Mouse (Mus musculus) adrenal gland, postnatal 10 days (tissue): Measurements from ENCODE around the gene Ror1. TPM values are rescaled to one million over a fixed set of nuclear protein-coding genes. Genes with fewer than 3 reads are reported as not detected.

Experiments used
- DNase-seq: peaks from one replicate; pipeline ENCODE4 v3.0.0; 2021; ENCODE audit warnings: mixed read lengths
- total RNA-seq, 2 experiments: library from RNA; stranded (reverse); gene quantifications; 2 replicates each; pipeline ENCODE4 v1.2.3; 2021

Gene Ror1
- total RNA-seq, 2 experiments from 2014 or later, result 5.5 to 6.2 TPM

- peak; percentile 78 for DNase-seq
These were observed 119.0 kb downstream of the Ror1 start for GRCm38 (mm10) chr4:100214324-100215215.

DNA sequence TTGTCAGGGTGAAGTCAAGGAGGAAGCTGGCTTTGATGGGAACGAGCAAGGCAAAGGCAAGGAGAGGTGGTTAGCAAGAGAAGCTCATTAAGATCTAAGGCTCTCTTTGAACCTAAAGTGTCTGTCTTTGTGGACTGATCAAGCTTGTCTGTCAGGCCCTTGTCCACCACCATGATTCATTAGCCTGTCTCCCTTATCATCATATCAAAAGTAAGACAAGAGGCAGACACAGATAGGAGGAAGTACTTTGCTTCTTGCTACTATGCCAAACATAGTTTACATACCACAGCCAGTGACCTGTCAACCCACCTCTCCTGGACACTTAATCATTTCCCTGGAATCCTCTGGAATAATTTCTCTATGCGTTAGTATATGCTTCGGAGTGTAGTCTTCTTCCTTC, 121.0 kb downstream of the Ror1 start:
- no peak for DNase-seq

GRCm38 (mm10) chr4:100219026-100219425, 123.4 kb downstream of the Ror1 start:
- DNase-seq, result no peak

DNA sequence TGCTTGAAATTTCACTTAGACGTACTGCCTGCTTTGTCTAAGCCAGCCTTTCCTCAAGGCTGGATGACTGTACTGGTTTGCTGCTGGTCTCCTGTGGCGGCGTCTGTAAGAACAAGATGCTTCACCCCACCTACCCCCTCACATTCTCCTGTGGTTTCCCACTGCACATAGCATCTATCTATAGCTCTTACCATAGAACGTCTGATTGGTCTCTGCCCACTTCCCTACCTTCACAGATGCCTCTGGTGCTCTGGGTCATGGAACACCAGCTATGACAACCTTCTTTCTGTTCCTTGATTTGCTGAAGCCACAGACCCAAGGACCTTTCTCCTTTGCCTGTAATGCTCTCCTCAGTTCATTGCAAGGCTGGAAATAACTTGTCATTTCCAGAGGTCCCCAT, 124.0 kb downstream of the Ror1 start:
- DNase-seq, result no peak

- no peak for DNase-seq
These were observed 126.6 kb downstream of the Ror1 start for GRCm38 (mm10) chr4:100221978-100222737.

DNA sequence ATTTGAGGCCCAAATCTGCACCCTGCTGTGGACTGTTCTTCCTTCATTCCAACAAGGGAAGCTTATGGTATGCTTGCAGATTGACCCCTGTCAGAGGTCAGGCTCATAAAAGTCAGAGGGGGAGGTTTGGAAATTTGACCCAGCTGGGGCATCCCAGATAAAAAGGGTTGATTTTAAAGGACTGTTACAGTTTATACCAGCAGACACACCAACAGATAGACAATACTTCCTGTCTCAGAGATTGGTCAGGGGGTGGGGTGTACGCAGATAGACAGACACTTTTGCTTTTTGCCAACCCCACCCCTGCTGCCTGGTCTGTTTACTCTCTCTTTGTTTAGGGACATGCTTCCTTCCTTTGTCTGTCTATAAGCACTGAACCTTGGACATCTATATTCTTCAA, 127.9 kb downstream of the Ror1 start:
- no peak for DNase-seq

DNA sequence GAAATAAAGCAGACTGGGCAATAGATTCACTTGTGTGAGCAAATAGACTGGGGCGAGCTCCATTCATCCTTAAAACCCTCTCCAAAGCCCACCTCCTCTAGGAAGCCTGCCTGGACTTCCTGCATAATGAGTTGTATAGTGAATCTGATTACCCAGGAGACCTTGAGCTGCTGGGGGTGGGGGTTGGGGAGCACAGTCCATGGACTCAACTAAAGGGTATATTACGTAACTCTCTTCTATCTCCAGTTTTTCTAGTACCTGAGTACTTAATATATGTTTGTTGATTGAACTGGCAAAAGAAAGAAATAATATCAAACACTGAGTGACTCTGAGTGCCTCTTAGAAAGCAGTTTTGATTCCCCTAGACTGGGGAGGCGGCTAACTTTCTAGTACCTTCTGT, 128.4 kb downstream of the Ror1 start:
- DNase-seq, result no peak

GRCm38 (mm10) chr4:100226619-100227018, 131.0 kb downstream of the Ror1 start:
- DNase-seq, result no peak

GRCm38 (mm10) chr4:100228106-100228505, 132.5 kb downstream of the Ror1 start:
- no peak for DNase-seq

GRCm38 (mm10) chr4:100230245-100230644, 134.7 kb downstream of the Ror1 start:
- DNase-seq, result no peak

DNA sequence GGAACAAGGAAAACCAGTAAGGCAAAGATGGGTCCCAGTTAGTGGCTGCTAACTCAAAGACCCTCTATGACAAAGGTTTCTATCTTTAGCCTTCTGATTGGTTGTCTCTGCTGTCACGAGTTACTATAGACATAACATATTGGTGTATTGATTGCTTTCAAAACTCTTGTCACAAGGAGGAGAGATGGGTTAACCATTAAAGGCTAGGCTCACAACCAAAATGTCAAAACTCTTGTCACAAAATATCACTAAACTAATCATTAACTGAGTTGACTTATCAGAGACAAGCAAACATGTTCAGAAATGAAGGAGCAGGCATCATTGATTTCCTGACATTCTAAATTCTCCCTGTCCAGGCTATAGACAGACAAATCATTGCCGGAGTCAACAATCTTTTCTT, 135.4 kb downstream of the Ror1 start:
- no peak for DNase-seq

- peak; percentile 42 for DNase-seq
These were observed 136.3 kb downstream of the Ror1 start for GRCm38 (mm10) chr4:100231906-100232305.

GRCm38 (mm10) chr4:100232541-100232940, 136.9 kb downstream of the Ror1 start:
- no peak for DNase-seq

DNA sequence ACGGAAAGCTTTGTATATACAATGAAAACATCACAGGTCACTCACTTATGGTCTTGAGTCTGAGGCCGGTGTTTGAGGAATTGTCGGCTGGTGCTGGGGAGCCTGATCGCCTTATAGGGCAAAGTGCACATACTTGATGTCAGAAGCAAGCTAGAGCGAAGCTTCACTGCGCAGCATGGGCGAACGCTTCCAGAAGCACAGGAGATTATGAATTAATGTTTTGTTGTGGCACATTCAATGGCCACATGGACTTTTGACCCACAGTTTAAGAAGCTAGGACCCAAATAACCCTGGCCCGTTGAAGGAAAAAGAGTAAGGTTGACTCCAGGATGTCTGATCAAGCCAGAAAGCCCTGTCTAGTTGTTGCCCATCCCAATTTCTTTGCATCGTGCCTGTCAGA, 138.2 kb downstream of the Ror1 start:
- DNase-seq, result no peak

DNA sequence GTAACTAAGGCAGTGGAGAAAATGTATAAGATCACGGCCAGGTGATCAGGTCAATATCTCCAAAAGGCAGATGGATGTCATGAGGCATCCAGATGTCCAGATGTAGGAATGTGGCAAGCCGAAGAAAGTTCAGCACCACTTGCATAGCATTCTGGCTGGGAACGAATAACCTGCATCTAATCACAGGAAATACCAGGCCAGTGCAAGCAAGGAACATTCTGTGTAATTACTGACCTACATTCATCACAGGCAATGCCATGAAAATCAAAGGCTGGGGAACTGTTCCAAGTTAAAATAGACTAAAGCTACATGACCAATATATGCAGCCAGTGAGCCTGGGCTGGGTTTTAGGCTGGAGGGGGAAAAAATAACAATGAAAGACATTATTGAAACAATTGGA, 140.7 kb downstream of the Ror1 start:
- DNase-seq, result no peak

- no peak for DNase-seq
These were observed 146.6 kb downstream of the Ror1 start for GRCm38 (mm10) chr4:100242061-100242756.

DNA sequence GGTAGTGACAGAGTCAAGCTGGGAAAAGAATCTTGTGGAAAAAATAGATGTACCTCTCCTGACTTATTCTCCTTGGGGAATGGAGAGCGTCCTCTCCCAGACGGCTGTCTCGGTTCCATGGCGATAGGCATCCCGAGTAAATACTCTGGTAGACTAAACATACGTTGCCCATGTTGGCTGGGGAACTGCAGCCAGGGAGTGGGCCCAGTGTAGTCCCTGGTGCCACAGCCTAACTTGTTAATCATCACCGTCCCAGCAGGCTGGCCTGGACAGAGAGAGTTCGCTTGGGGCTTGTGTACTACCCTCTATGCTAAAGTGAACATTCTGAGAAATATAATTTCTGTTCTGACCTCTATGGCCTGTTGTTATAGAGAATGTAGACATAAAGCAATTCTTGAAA, 148.7 kb downstream of the Ror1 start:
- no peak for DNase-seq

- DNase-seq, result no peak
These were observed 149.1 kb downstream of the Ror1 start for GRCm38 (mm10) chr4:100244701-100245100.

- no peak for DNase-seq
These were observed 152.2 kb downstream of the Ror1 start for GRCm38 (mm10) chr4:100247826-100248225.

- DNase-seq, result no peak
These were observed 152.7 kb downstream of the Ror1 start for GRCm38 (mm10) chr4:100248273-100248672.

DNA sequence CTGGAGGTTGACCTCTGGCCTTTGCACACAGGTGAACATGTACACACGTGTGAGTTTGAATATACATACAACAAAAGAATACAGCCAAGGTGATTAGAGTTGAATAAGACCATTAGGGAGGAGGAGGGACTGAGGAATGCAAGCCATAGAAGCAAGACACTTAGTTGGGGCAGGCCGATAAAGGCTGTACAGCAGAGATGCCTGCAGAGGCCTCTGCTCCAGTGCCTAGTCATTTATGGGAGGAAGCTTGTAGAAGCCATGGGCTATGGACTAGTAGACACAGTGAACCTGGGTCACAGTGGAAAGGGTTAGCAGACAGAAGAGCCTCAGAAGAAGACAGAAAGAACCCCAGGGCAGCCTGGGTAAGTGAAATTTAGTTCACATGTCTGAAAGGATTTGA, 155.7 kb downstream of the Ror1 start:
- DNase-seq, result no peak

DNA sequence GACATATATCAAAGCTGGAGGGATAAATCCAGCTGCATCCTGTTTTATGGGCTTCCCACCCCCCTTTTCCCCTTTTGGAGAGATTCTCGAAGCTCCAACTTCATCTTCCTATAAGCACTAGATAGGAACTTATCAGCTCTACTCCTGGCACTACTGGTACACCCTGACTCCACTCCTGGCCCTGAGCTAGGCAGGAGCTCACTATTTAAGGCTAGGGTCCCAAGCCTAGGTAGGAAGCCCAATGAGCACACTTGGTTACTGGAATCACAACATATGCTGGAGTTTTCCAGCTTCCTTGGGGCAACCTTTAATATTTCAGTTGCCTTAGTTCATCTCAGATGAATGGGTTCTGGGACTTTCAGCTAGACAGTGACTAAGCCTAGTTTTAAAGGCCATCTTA, 156.5 kb downstream of the Ror1 start:
- DNase-seq, result no peak

GRCm38 (mm10) chr4:100252646-100253045, 157.1 kb downstream of the Ror1 start:
- no peak for DNase-seq
